Mouse (Mus musculus): ENCODE measurements around the gene Clk2.
"Not testable (repeated sequence)": the region's sequence is repeated elsewhere in the genome, so short reads cannot be mapped to it uniquely, and the experiment has no call there.

Gene Clk2

GRCm38 (mm10) chr3:89159616-89160344 is 4.8 kb upstream of the Clk2 start, which contains the start of gene Hcn3:
TSS of gene Hcn3 (minus strand) at chr3:89160196.
- DNase-seq (ENCODE audit: low spot score): peak; percentile 66

GRCm38 (mm10) chr3:89161207-89161606 is 3.4 kb upstream of the Clk2 start:
- not testable (repeated sequence) for DNase-seq (ENCODE audit: low spot score)

DNA sequence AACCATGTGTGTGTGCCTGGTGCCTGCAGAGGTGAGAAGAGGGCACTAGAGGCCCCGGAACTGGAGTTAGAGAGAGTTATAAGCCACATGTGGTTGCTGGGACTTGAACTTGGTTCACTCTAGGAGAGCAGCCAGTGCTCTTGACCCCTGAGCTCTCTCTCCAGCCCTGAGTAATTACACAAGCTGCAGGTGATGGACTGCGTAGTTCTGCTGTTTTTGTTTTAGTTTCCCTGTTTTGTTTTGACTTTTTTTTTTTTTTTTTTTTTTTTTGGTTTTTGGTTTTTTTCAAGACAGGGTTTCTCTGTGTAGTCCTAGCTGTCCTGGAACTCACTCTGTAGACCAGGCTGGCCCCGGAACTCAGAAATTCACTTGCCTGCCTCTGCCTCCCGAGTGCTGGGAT is 2.8 kb upstream of the Clk2 start:
- no peak for DNase-seq (ENCODE audit: low spot score)

DNA sequence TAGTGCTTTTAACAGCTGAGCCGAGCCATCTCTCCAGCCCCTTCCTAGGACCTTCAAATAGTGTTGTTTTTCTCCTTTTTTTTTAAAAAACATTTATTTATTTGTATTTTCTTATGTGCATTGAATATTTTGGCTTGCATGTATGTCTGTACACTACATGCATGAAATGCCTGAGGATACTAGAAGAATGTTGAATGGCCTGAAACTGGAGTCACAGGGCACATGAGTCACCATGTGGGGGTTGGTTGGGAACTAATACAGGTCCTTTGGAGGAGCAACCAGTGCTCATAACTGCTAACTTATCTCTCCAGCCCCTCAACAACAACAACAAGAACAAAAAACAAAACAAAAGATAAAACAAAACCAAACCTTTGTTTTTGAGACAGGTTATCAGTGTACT is 1.5 kb upstream of the Clk2 start:
- DNase-seq (ENCODE audit: low spot score): no peak

DNA sequence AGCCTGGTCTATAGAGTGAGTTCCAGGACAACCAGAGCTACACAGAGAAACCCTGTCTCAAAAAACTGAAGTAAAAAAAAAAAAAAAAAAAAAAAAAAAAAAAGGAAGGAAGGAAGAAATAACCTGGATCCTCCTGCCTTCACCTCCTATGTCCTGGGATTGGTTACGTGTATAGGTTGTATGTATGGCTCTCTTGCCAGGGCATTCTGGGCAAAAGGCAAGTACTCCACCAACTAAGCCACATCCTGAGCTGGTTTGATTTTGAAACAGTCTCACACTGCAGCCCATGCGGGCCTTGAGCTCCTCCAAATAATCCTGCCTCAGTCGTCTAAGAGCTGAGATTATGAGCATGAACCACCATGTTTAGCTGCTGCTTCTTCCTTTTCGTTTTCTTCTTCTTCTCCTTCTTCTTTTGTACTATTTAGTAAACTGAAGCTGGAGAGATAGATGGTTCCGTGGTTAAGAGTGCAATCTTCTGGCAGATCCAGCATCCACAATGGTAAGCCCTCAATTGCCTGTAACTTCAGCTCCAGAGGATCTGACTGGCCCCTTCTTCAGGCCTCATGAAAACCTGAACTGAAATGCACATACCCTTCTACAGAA is 851 bp upstream of the Clk2 start:
- DNase-seq (ENCODE audit: low spot score): no peak

DNA sequence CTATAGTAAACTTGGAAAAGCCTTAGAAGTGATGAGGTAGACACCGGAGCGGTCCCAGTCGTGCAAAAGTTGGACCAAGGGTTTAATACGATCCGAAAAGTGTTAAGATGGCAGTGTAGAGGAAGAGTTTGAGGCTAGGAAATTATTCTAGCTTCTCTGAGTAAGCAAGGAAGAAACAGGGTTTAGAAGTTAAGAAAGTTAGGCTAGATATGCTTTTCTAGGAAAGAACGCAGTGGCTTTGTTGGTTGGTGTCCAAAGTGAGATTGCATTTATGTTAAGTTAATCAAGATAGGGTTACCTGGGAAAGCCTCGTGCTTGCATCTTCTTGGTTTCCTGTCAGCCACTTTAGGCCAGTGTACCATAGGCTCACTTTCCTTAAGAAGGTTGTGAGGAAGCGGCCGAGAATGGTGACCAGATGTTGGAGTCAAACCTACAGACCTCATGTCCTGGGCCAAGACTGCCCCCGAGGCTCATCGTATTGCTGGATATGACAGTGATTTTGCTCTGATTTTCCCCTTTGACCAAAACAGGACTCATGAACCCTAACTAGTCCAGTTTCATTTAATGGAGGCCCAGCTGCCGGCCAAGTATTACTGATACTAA is 774 bp downstream of the Clk2 start:
- no peak for DNase-seq (ENCODE audit: low spot score)

GRCm38 (mm10) chr3:89166945-89167344 is 2.4 kb downstream of the Clk2 start:
- DNase-seq (ENCODE audit: low spot score): no peak

DNA sequence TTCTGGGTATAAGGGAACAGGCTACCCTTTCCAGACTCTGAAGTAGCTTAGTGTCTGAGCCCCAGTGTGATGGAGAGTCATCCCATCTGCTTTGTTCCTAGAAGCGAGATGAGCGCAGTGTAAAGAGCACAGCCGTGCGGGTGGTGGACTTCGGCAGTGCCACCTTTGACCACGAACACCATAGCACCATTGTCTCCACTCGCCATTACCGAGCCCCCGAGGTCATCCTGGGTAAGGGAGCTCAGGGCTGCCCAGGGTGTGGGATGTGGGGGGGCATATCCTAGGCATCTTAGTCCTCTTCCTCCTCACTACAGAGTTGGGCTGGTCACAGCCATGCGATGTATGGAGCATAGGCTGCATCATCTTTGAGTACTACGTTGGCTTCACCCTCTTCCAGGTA is 10.2 kb downstream of the Clk2 start:
- no peak for DNase-seq (ENCODE audit: low spot score)

DNA sequence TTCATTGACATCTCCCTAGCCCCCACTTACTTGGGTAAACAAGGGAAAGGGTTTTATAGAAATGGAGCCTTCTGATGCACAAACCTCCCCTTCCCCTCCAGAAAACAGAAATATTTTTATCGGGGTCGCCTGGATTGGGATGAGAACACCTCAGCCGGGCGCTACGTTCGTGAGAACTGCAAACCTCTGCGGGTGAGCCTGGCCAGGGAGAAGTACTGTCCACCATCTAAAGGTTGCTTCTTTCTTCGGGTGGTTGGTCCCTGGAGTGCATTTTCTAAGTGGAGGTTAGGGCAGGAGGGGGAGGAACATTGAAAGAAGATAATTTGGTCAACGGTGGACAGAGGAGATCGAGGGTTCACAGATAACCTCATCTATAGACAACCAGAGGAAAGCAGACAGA is 10.9 kb downstream of the Clk2 start:
- no peak for DNase-seq (ENCODE audit: low spot score)

DNA sequence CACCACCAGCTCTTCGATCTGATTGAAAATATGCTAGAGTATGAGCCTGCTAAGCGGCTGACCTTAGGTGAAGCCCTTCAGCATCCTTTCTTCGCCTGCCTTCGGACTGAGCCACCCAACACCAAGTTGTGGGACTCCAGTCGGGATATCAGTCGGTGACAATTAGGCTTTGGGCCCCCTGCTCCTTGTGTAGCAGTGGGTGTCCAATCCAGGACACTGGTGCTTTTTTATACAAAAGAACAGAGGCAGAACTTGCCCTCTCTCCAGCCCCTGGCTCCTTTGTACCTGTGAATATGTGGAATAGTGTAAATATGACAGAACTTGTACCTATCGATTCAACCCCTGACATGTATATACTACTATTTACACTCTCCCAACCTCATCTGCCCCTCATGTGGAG is 11.8 kb downstream of the Clk2 start:
- no peak for DNase-seq (ENCODE audit: low spot score)

DNA sequence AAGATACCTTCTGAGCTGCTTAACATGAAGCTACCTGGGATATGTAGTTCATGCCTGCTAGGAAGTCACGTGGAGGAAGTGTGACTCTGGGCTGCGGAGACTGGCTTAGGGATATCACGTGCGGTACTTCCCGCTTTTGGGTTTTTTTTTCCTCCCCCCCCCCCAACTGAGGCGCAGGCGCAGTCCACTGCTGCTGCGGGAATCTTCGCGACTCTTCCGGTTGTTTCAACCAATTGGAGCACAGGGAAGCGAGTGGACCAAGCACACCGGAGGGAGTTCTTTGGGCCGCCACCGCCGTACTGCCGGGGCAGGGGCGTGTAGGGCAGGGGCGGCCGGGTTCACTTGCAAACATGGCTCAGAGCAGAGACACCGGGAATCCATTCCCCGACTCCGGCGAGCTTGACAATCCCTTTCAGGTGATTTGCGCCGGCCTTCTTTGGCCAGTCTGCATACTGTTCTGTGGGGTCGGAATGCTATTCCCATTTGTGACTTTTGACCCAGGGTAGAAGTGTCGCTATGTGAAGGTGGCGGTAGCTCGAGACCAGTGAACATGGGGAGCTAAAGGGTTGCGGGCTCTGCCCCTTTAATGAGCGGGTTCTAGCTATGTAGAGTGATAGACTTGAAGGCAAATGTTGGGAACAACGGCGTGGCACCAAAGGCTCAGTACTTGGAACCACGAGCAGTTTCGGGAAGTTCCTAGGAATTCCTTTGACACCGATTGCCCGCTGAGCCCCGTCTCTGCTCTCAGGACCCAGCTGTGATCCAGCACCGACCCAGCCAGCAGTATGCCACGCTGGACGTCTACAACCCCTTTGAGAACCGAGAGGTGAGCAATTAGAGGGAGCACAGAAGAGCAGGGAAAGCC is 12.9 kb downstream of the Clk2 start, which contains the start of gene Scamp3:
Scamp3 (plus strand) TSS at position 232 of the 865 bp plus-strand sequence.
- peak; percentile 97 for DNase-seq (ENCODE audit: low spot score)

- no peak for DNase-seq (ENCODE audit: low spot score)
These were observed 13.5 kb downstream of the Clk2 start for GRCm38 (mm10) chr3:89178107-89178385.

DNA sequence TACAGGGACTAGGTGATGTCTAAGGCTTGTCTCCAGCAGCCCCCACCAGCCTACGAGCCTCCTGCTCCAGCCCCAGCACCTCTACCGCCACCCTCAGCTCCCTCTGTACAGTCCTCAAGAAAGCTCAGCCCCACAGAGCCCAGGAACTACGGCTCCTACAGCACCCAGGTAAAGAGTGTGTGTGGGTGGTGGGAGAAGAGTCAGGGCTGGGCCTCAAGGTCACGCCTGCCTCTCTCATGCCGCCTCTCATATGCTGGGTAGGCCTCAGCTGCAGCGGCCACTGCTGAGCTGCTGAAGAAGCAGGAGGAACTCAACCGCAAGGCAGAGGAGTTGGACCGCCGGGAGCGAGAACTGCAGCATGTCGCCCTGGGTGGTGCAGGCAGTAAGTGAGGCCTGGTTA is 14.5 kb downstream of the Clk2 start:
- no peak for DNase-seq (ENCODE audit: low spot score)

- no peak for DNase-seq (ENCODE audit: low spot score)
These were observed 17.3 kb downstream of the Clk2 start for GRCm38 (mm10) chr3:89181749-89182500.

- DNase-seq (ENCODE audit: low spot score): no peak
These were observed 18.0 kb downstream of the Clk2 start for GRCm38 (mm10) chr3:89182531-89183057.

- peak; percentile 90 for DNase-seq (ENCODE audit: low spot score)
These were observed 18.7 kb downstream of the Clk2 start, which contains the start of gene Fam189b for GRCm38 (mm10) chr3:89183058-89183958. TSS of gene Fam189b (plus strand) at chr3:89183143.

- no peak for DNase-seq (ENCODE audit: low spot score)
These were observed 19.3 kb downstream of the Clk2 start for GRCm38 (mm10) chr3:89183959-89184315.

GRCm38 (mm10) chr3:89187197-89187596 is 22.6 kb downstream of the Clk2 start:
- DNase-seq (ENCODE audit: low spot score): no peak

- DNase-seq (ENCODE audit: low spot score): no peak
These were observed 23.3 kb downstream of the Clk2 start for GRCm38 (mm10) chr3:89187690-89188477.

- no peak for DNase-seq (ENCODE audit: low spot score)
These were observed 23.9 kb downstream of the Clk2 start for GRCm38 (mm10) chr3:89188478-89188875.
